Comparison of ENCODE assay signal across 13 mouse cellular contexts in genomic region chr16:45122571-45122970, GRCm38 (mm10). TPM values are rescaled to one million over a fixed set of nuclear protein-coding genes. Genes with fewer than 3 reads are reported as not detected.
DNase-seq lines count a peak whose midpoint lies in the region; ATAC-seq and TF ChIP-seq lines count a peak whose summit lies in the region.
"Had no signal": no experiment of that assay in that cellular context is flagged by ENCODE, and none has a peak within 500 bp of the region (broad histone marks: within the 10 kb centered on the region; RNA-seq: fewer than 3 reads in every experiment).

No protein-coding gene starts in this region.

- no peak overlapping the region for H3K4me3 ChIP-seq in left cerebral cortex, adult 2 months

- H3K27ac ChIP-seq in left cerebral cortex, adult 2 months, result no peak overlapping the region

- DNase-seq in frontal cortex, postnatal 36 days (ENCODE audit: low spot score in 2 of 2), result peak; percentile 22 to 44
- no peak for DNase-seq in frontal cortex, postnatal 25 days (ENCODE audit: low spot score in 2 of 2)
- DNase-seq in left cerebral cortex, adult 2 months (ENCODE audit: extremely low spot score in 1 of 2, low spot score in 2 of 2), result peak in 1 of 2 experiments; percentile 20
- DNase-seq in left cerebral cortex, postnatal 4 days, result no peak
- DNase-seq in ES-CJ7 (ENCODE audit: low read depth, low spot score), result peak; percentile 32
- no peak for DNase-seq in brain, embryonic 14.5 days (ENCODE audit: low read depth)
- DNase-seq in thymus, postnatal 36 days, result no peak
- DNase-seq: embryo, embryonic 11 days; liver; right cerebral cortex, postnatal 14 days; thymus, postnatal 25 days had no signal

- TF ChIP-seq POLR2A in brain, embryonic 14.5 days (IDR thresholded peaks at IDR 0.05; ENCODE audit: borderline replicate concordance, extremely low read depth, insufficient read depth, insufficient read length, poor library complexity, severe bottlenecking), result no peak

- TF ChIP-seq CTCF in left cerebral cortex, adult 2 months (IDR thresholded peaks at IDR 0.05), result peak; percentile 69
- peak; percentile 33; the same call in 1 of the 2 replicates for TF ChIP-seq CTCF in brain, embryonic 14.5 days (IDR thresholded peaks at IDR 0.05; ENCODE audit: borderline replicate concordance, extremely low read depth, insufficient read depth, insufficient read length)

- intact Hi-C loops in left cerebral cortex, adult 2 months (cut with DNase I), result loop anchor here (2.0 to 10.0 kb wide), 3 partner anchors 30 to 358 kb away; partner anchors contain the start of genes Ccdc80 and Cd200r1
- intact Hi-C loops in left cerebral cortex, postnatal 4 days (cut with DNase I), result loop anchor here (10.0 kb wide), 1 partner anchor 358 kb away; the partner anchor contains the start of gene Cd200r1

- no peak for ATAC-seq in megakaryocyte, adult 5-6 weeks (ENCODE audit: poor library complexity, severe bottlenecking)
- ATAC-seq: intestine, embryonic 16.5 days had no signal

RNA-seq across cellular contexts. Expression of gene Ccdc80, which starts 29.4 kb away (rescaled TPM):
- 1 to 10 TPM; 5.1 to 5.7 TPM for total RNA-seq in left cerebral cortex, adult 2 months (2021)
- 10 to 100 TPM; 12.8 to 14.5 TPM for total RNA-seq in left cerebral cortex, postnatal 4 days (2021)
- 6.7 and 7.0 TPM in 2 replicates for polyA plus RNA-seq in brain, embryonic 14.5 days (2012; rRNA removed)
- 0.59 and 0.71 TPM in 2 replicates for total RNA-seq in megakaryocyte, adult 5-6 weeks (2015)
- 0.49 and 0.99 TPM in 2 replicates for total RNA-seq in megakaryocyte, adult 5-6 weeks (2017)

RNA-seq across cellular contexts. Expression of gene Slc35a5, which starts 35.9 kb away (rescaled TPM):
- total RNA-seq in left cerebral cortex, adult 2 months (2021), result 10 to 100 TPM; 43.7 to 51.8 TPM
- total RNA-seq in left cerebral cortex, postnatal 4 days (2021), result 10 to 100 TPM; 49.5 to 52.3 TPM
- 21.5 and 25.6 TPM in 2 replicates for polyA plus RNA-seq in brain, embryonic 14.5 days (2012; rRNA removed)
- 42.4 and 45.9 TPM in 2 replicates for total RNA-seq in megakaryocyte, adult 5-6 weeks (2015)
- total RNA-seq in megakaryocyte, adult 5-6 weeks (2017), result 30.9 and 42.2 TPM in 2 replicates

RNA-seq across cellular contexts. Expression of gene Atg3, which starts 36.0 kb away (rescaled TPM):
- 10 to 100 TPM; 42.0 to 47.0 TPM for total RNA-seq in left cerebral cortex, adult 2 months (2021)
- total RNA-seq in left cerebral cortex, postnatal 4 days (2021), result 10 to 100 TPM; 41.8 to 48.1 TPM
- polyA plus RNA-seq in brain, embryonic 14.5 days (2012; rRNA removed), result 29.4 and 30.5 TPM in 2 replicates
- total RNA-seq in megakaryocyte, adult 5-6 weeks (2015), result 117 and 132 TPM in 2 replicates
- total RNA-seq in megakaryocyte, adult 5-6 weeks (2017), result 92.7 and 98.2 TPM in 2 replicates

Comparison
In these comparisons a context has a peak if more than half of its experiments do, and no peak if none do; other contexts are left out.
1. DNase-seq: peak in frontal cortex, postnatal 36 days (2 of 2) and ES-CJ7 (single experiment); none in frontal cortex, postnatal 25 days (0 of 2), left cerebral cortex, postnatal 4 days (single experiment), brain, embryonic 14.5 days (single experiment) and thymus, postnatal 36 days (0 of 2).